Mouse (Mus musculus) C2C12 (cell line): ENCODE results near the gene Fermt1.

Source experiments
- CTCF ChIP-seq: IDR thresholded peaks from one replicate; pipeline ENCODE4 v1.5.1; 2011; ENCODE audit not compliant: control insufficient read depth, insufficient read depth, insufficient read length
- MYOG ChIP-seq: IDR thresholded peaks from one replicate; pipeline ENCODE4 v1.6.1; 2011; ENCODE audit not compliant: control insufficient read depth, insufficient read length; ENCODE audit errors: extremely low read depth

DNA sequence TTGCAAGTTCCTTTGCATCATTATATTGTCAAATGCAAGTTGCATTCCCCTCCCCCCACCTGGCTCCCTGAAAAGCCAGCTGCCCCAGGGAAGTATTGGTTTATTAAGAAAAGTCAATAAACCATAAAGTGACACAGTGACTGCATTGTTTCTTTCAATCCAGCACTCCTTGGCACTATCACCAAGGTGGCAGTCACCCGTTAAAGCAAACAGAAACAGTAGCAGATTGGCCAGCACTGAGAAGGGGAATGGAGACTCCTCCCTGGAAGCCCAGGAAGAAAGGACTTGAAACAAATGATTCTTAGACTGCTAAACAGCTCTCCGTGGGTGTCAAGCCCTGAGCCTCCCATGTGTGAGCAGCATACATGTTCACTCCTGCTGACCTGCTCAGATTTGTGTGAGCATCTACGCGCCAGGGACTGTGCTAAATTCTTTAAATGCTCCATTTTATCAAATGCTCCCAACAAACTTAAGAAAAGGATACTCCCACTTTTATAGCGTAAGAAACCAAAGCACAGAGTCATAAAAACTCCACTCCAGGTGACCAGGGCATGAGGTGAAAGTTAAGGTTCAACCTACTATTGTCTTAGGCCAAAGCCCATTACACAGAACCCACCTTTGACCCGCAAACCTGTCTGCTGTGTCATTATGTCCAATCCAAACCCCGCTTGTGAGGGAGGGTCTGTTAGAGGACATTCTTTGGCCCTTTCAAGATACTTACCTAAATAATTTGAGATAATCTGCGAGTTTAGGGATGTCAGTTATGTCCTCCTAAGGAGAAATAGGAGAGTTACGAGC, 23.4 kb downstream of the Fermt1 start:
- TF ChIP-seq CTCF (no peak), MYOG (no peak)
